Mouse (Mus musculus): ENCODE data around the gene Jdp2.
"Not testable (repeated sequence)": the region's sequence is repeated elsewhere in the genome, so short reads cannot be mapped to it uniquely, and the experiment has no call there.

The Jdp2 gene

GRCm38 (mm10) chr12:85638541-85639325 lies 39.9 kb downstream of the Jdp2 start:
- DNase-seq (ENCODE audit: low spot score): no peak

- peak; percentile 86 for DNase-seq (ENCODE audit: low spot score)
Observed at GRCm38 (mm10) chr12:85639326-85640008, 40.6 kb downstream of the Jdp2 start.

GRCm38 (mm10) chr12:85640852-85641563 lies 42.2 kb downstream of the Jdp2 start:
- DNase-seq (ENCODE audit: low spot score): no peak

- DNase-seq (ENCODE audit: low spot score): no peak
Observed at GRCm38 (mm10) chr12:85641564-85641931, 42.7 kb downstream of the Jdp2 start.

GRCm38 (mm10) chr12:85643735-85644134 lies 44.9 kb downstream of the Jdp2 start:
- DNase-seq (ENCODE audit: low spot score): no peak

- DNase-seq (ENCODE audit: low spot score): peak; percentile 49
Observed at GRCm38 (mm10) chr12:85645664-85646063, 46.8 kb downstream of the Jdp2 start.

GRCm38 (mm10) chr12:85647346-85647745 lies 48.5 kb downstream of the Jdp2 start:
- no peak for DNase-seq (ENCODE audit: low spot score)

GRCm38 (mm10) chr12:85647955-85648354 lies 49.1 kb downstream of the Jdp2 start:
- DNase-seq (ENCODE audit: low spot score): no peak

- DNase-seq (ENCODE audit: low spot score): no peak
Observed at GRCm38 (mm10) chr12:85659319-85659718, 60.5 kb downstream of the Jdp2 start.

GRCm38 (mm10) chr12:85660855-85661254 lies 62.0 kb downstream of the Jdp2 start:
- no peak for DNase-seq (ENCODE audit: low spot score)

- DNase-seq (ENCODE audit: low spot score): not testable (repeated sequence)
Observed at GRCm38 (mm10) chr12:85662232-85662631, 63.4 kb downstream of the Jdp2 start.

- peak; percentile 77 for DNase-seq (ENCODE audit: low spot score)
Observed at GRCm38 (mm10) chr12:85662896-85663295, 64.1 kb downstream of the Jdp2 start.

GRCm38 (mm10) chr12:85666112-85666511 lies 67.3 kb downstream of the Jdp2 start:
- no peak for DNase-seq (ENCODE audit: low spot score)

- DNase-seq (ENCODE audit: low spot score): no peak
Observed at GRCm38 (mm10) chr12:85667071-85667470, 68.2 kb downstream of the Jdp2 start.

- DNase-seq (ENCODE audit: low spot score): no peak
Observed at GRCm38 (mm10) chr12:85668696-85669095, 69.9 kb downstream of the Jdp2 start.

- DNase-seq (ENCODE audit: low spot score): no peak
Observed at GRCm38 (mm10) chr12:85670080-85670479, 71.3 kb downstream of the Jdp2 start.

- no peak for DNase-seq (ENCODE audit: low spot score)
Observed at GRCm38 (mm10) chr12:85673914-85674313, 75.1 kb downstream of the Jdp2 start.

- no peak for DNase-seq (ENCODE audit: low spot score)
Observed at GRCm38 (mm10) chr12:85679117-85679516, 80.3 kb downstream of the Jdp2 start.

- DNase-seq (ENCODE audit: low spot score): no peak
Observed at GRCm38 (mm10) chr12:85679808-85680207, 81.0 kb downstream of the Jdp2 start.

GRCm38 (mm10) chr12:85682328-85682727 lies 83.5 kb downstream of the Jdp2 start:
- no peak for DNase-seq (ENCODE audit: low spot score)

GRCm38 (mm10) chr12:85684411-85685275 lies 85.8 kb downstream of the Jdp2 start:
- no peak for DNase-seq (ENCODE audit: low spot score)

Measured in urinary bladder, postnatal 14 days (tissue).